Mouse (Mus musculus) heart, postnatal 10 days (tissue): ENCODE data around the gene Vmn1r55. TPM values are rescaled to one million over a fixed set of nuclear protein-coding genes. Genes with fewer than 3 reads are reported as not detected.
"Not testable (repeated sequence)": the region's sequence is repeated elsewhere in the genome, so short reads cannot be mapped to it uniquely, and the experiment has no call there.

Experiments
- DNase-seq, 2 experiments: peaks; one replicate each; pipeline ENCODE4 v3.0.0; 2021
- intact Hi-C: fragments of 180-260 bp; cut with DNase I; formaldehyde crosslinking; loops from one replicate; pipeline ENCODE4 v1.15.1; 2025
- microRNA-seq, 2 experiments: library from miRNA; unstranded; fragments of <30 nt; microRNA quantifications; one replicate each; pipeline ENCODE4 v1.2.0; 2022
- total RNA-seq, 2 experiments: library from RNA; stranded (reverse); gene quantifications; 2 replicates each; pipeline ENCODE4 v1.2.3; 2021

Gene Vmn1r55
- total RNA-seq, 2 experiments from 2014 or later = not detected

- DNase-seq = no peak
Observed at GRCm38 (mm10) chr7:5083325-5084105, 66.0 kb downstream of the Vmn1r55 start.

GRCm38 (mm10) chr7:5081939-5082338, 67.5 kb downstream of the Vmn1r55 start:
- DNase-seq = no peak
- intact Hi-C loops = loop anchor here (2.0 to 5.0 kb wide), 2 partner anchors 43 to 1090 kb away; partner anchors contain the start of genes Rasl2-9 and Zfp444

More at GRCm38 (mm10) chr7:5083325-5084105, 66.0 kb downstream of the Vmn1r55 start:
- intact Hi-C loops = loop anchor here (5.0 kb wide), 1 partner anchor 1089 kb away; the partner anchor contains the start of gene Zfp444

DNA sequence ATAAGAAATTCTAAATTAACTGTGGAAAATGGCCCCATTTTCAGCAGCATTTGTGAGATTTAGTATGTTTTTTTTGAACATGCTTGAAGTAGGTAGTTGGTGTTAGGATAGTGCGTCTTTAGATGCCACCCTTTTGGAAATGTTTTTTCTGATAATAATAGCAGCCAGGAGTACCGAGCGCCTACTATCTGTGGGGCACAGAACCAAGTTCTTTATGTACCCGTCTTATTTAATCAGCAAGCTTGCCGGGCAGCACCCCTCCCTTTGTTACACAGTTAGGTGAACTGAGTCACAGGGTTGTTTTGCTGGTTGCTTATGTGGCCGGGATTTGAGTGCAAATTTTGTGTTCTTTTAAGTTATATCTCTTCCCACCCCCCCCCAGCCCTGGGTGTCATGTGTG, 68.2 kb downstream of the Vmn1r55 start:
- DNase-seq = no peak
- intact Hi-C loops = loop anchor here (2.0 to 5.0 kb wide), 2 partner anchors 44 to 1091 kb away; partner anchors contain the start of genes Rasl2-9 and Zfp444

- DNase-seq = no peak
- intact Hi-C loops = loop anchor here (1.0 to 5.0 kb wide), 3 partner anchors 18 to 1091 kb away; partner anchors contain the start of genes Rasl2-9 and Zfp444
Observed at GRCm38 (mm10) chr7:5080815-5081214, 68.7 kb downstream of the Vmn1r55 start.

DNA sequence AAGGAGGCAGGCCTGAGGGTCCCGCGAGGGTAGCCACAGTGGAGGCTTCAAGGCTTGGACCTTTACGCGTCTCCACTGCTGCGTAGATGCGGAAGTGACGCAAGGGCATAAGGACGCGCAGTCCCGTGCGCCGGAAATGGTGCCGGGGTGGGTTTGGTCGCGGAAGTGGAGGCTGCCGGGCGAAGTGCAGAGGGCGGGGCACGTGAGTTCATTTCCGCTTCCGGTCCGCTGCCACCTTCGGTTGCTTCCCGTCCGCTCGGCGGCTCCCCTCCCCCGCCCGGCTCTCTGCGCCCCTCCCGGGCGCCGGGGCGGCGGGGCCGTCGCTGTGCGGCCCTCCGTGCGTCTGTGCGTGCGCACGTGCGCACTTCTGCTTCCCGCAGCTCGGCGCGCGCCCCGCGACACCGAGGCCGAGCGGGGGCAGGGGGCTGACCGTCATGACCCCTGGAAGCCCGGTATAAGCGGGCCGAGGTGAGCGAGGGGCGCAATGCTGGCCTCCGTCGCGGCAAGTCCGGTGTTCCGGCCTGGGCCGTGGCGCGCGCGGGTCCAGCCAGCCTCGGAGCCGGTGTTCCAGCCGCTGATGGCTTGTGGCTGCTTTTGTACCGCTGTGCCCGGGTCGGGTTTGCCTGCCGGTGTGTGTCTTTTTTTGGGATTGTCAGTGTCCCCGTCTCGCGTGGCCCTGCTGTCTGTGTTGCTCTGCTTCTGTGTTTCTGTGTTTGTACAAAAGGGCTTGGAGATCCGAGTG, 69.3 kb downstream of the Vmn1r55 start, which contains the start of gene Epn1:
TSS of gene Epn1 (plus strand) at position 226 of the 742 bp plus-strand sequence.
- intact Hi-C loops = loop anchor here (1.0 to 5.0 kb wide), 3 partner anchors 17 to 1092 kb away; partner anchors contain the start of genes Rasl2-9 and Zfp444
- DNase-seq = peak; percentile 97 to 98

DNA sequence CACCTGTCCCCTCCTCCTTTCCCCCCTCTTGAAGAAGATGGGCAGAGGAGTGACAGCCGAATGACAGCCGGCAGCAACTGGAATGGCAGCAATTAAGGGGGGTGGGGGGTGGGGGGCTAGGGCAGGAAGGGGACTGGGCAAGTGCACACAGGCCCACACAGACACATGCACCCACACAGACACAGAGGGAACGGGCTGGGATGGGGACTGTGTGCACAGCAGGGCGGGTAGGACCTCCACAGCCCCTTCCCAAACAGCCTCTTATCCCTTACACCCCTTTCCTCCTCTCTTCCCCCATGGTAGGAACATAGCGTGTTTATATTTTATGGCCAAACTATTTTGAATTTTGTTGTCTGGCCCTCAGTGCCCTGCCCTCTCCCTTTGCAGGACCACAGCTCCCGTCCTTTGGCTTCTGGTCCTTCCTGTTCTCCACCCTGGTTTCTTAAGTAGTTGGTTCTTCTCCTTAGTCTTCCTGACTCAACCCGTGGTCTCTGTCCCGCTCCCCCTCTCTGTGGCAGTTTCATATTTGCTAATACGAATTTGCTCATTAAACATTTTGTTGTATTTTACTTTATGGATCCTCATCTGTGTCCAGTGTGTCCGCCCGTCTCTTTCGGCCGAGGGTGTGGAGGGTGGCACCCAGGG, 70.0 kb downstream of the Vmn1r55 start:
- not testable (repeated sequence) for DNase-seq
- intact Hi-C loops = loop anchor here (1.0 to 5.0 kb wide), 3 partner anchors 16 to 1093 kb away; partner anchors contain the start of genes Rasl2-9 and Zfp444

Small RNA genes within 50 kb of the gene (microRNA-seq; reads per million reads assigned to microRNA genes)
- gene Gm26217 = 0 reads per million in 2 experiments

Other genes starting within 250 kb of the Vmn1r55 start
- not detected for gene Gm36210, start 243.2 kb downstream of the Vmn1r55 start, total RNA-seq
- gene Zfp628, start 234.5 kb downstream of the Vmn1r55 start, total RNA-seq = 10 to 100 TPM; 11.8 to 13.8 TPM
- 1 to 10 TPM; 4.9 to 5.2 TPM for gene Nat14, start 227.6 kb downstream of the Vmn1r55 start, total RNA-seq
- gene Ssc5d, start 223.9 kb downstream of the Vmn1r55 start, total RNA-seq = 10 to 100 TPM; 12.5 TPM
- gene Sbk2, start 185.3 kb downstream of the Vmn1r55 start, total RNA-seq = 1 to 10 TPM; 7.2 to 9.0 TPM
- 10 to 100 TPM; 11.9 to 22.0 TPM for gene Sbk3, start 178.5 kb downstream of the Vmn1r55 start, total RNA-seq
- gene Zfp579, start 153.5 kb downstream of the Vmn1r55 start, total RNA-seq = 10 to 100 TPM; 18.4 to 19.1 TPM
- gene Zfp524, start 135.3 kb downstream of the Vmn1r55 start, total RNA-seq = 1 to 10 TPM; 7.8 to 9.4 TPM
- gene Fiz1, start 135.0 kb downstream of the Vmn1r55 start, total RNA-seq = 10 to 100 TPM; 21.6 to 25.6 TPM
- not detected for gene Gm44973, start 134.2 kb downstream of the Vmn1r55 start, total RNA-seq
- 10 to 100 TPM; 22.4 to 23.2 TPM for gene Zfp865, start 129.3 kb downstream of the Vmn1r55 start, total RNA-seq
- gene Ccdc106, start 129.1 kb downstream of the Vmn1r55 start, total RNA-seq = under 1 TPM; 0.26 to 0.32 TPM
- not detected for gene 4632433K11Rik, start 115.6 kb downstream of the Vmn1r55 start, total RNA-seq
- gene Zfp784, start 111.2 kb downstream of the Vmn1r55 start, total RNA-seq = 1 to 10 TPM; 5.9 to 7.3 TPM
- gene Zfp580, start 98.1 kb downstream of the Vmn1r55 start, total RNA-seq = 10 to 100 TPM; 10.6 to 12.6 TPM
- 100 to 1,000 TPM; 102 to 109 TPM for gene U2af2, start 87.5 kb downstream of the Vmn1r55 start, total RNA-seq
- gene Epn1, start 69.4 kb downstream of the Vmn1r55 start, total RNA-seq = 100 to 1,000 TPM; 194 to 209 TPM
- not detected for gene Rfpl4, start 32.7 kb downstream of the Vmn1r55 start, total RNA-seq
- 1 to 10 TPM; 4.1 to 4.9 TPM for gene Rasl2-9, start 23.7 kb downstream of the Vmn1r55 start, total RNA-seq
- not detected for gene Vmn1r56, start 47.1 kb upstream of the Vmn1r55 start, total RNA-seq
- gene Vmn1r57, start 68.8 kb upstream of the Vmn1r55 start, total RNA-seq = not detected
- gene Gm5065, start 200.9 kb upstream of the Vmn1r55 start, total RNA-seq = not detected
- gene Nlrp2, start 201.4 kb upstream of the Vmn1r55 start, total RNA-seq = not detected